Mouse (Mus musculus): ENCODE measurements at regions not wholly inside any gene's neighbourhood (a gene's known extent, or its start where the extent isn't known, plus 50 kb on each side); places are given as distances from the start of the nearest gene placed in this dataset.
A peak's percentile ranks its signal among the peaks of the same experiment; 100 is the strongest.

DNA sequence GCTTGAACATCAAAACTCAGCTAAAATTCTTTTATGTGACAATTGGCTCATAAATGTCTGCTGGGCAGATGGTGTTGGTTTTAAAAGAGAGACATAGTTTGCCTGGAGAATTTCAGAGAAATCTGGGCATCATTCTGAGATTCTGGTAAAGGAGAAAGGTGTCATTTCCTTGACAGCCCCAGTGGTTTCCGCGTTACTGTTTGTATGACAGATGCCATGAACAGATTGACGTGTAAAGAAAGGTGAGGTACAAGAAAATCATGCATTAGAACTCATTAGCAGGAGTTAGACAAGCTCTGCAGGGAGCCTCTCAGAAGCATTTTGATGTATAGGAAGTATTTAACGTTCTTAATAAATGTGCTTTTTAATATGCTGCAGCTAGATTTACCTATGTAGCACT, 1114.7 kb downstream of the Olfm4 start:
- peak; percentile 74 for DNase-seq (ENCODE audit: low read depth)
- no peak for TF ChIP-seq CTCF (IDR thresholded peaks at IDR 0.05; ENCODE audit: borderline replicate concordance, extremely low read depth, insufficient read depth, insufficient read length)
- TF ChIP-seq POLR2A (IDR thresholded peaks at IDR 0.05; ENCODE audit: borderline replicate concordance, extremely low read depth, insufficient read depth, insufficient read length, poor library complexity, severe bottlenecking), result no peak
